ENCODE assay signal across 13 mouse cellular contexts in the genomic region with DNA sequence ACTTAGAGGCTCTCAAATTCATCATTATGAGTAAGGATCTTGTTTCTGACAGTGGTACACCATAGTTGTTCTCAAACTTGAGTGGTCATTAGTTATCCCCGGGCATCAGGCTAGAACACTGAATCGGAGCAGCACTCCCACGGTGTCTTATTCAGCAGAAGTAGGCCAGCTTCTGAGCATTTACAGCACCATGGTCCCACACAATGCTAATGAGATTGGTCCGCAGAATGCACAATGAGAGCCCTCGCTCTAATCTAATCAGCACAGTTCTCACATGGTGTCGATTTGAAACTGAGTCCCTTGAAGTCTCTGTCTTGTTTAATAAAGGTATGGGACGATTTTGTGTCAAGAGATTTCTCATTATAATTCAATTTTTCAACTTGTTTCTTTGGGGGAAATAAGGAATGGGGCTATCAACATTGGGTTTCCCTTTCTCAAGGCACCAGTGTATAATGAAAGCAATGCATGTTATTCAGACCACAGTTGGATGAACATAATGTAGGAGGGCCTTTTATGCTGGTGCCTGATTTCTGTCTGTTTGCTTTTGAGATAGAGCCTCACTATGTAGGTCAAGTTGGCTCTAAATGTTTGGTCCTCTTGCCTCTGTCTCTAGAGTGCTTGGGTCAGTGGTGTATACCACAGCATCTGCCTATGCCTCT.
DNase-seq lines count a peak whose midpoint lies in the region; ATAC-seq and TF ChIP-seq lines count a peak whose summit lies in the region.
"Had no signal": no experiment of that assay in that cellular context is flagged by ENCODE, and none has a peak within 500 bp of the region (broad histone marks: within the 10 kb centered on the region; RNA-seq: fewer than 3 reads in every experiment).

No protein-coding gene starts in this region.

- H3K9me3 ChIP-seq in embryonic facial prominence, embryonic 14.5 days (ENCODE audit: control insufficient read depth, low read length) = no peaks in the 10 kb centered on the region
- no peaks in the 10 kb centered on the region for H3K9me3 ChIP-seq in forebrain, embryonic 16.5 days (ENCODE audit: control insufficient read depth, low read length)
- H3K9me3 ChIP-seq in midbrain, embryonic 15.5 days = no peaks in the 10 kb centered on the region
- H3K9me3 ChIP-seq in kidney, embryonic 14.5 days (ENCODE audit: control insufficient read depth, low read length) = no peaks in the 10 kb centered on the region
- H3K9me3 ChIP-seq: heart, embryonic 15.5 days had no signal

- WGBS in embryonic facial prominence, embryonic 14.5 days = 83% methylated on average over 7 of the region's 7 CpGs
- WGBS in forebrain, embryonic 16.5 days = 9% methylated on average over 7 of the region's 7 CpGs
- WGBS in midbrain, embryonic 15.5 days = 35% methylated on average over 7 of the region's 7 CpGs
- 77% methylated on average over 7 of the region's 7 CpGs for WGBS in lung, adult 2 months
- 80% methylated on average over 7 of the region's 7 CpGs for WGBS in kidney, embryonic 14.5 days

- H3K4me2 ChIP-seq in embryonic facial prominence, embryonic 14.5 days (ENCODE audit: low read depth, low read length) = no peak overlapping the region
- no peak overlapping the region for H3K4me2 ChIP-seq in forebrain, embryonic 16.5 days (ENCODE audit: low read length)
- no peak overlapping the region for H3K4me2 ChIP-seq in midbrain, embryonic 15.5 days
- H3K4me2 ChIP-seq in kidney, embryonic 14.5 days (replicated peaks; ENCODE audit: low read depth, low read length) = no peak overlapping the region
- H3K4me2 ChIP-seq: heart, embryonic 15.5 days had no signal

- H3K36me3 ChIP-seq in embryonic facial prominence, embryonic 14.5 days (ENCODE audit: control insufficient read depth, insufficient read depth, low read length) = no peaks in the 10 kb centered on the region
- H3K36me3 ChIP-seq in forebrain, embryonic 16.5 days (ENCODE audit: control insufficient read depth, insufficient read depth) = no peaks in the 10 kb centered on the region
- no peaks in the 10 kb centered on the region for H3K36me3 ChIP-seq in midbrain, embryonic 15.5 days (replicated peaks)
- no peaks in the 10 kb centered on the region for H3K36me3 ChIP-seq in kidney, embryonic 14.5 days (ENCODE audit: control insufficient read depth, insufficient read depth, low read length)
- H3K36me3 ChIP-seq: heart, embryonic 15.5 days had no signal

- TF ChIP-seq CTCF in lung, adult 2 months (IDR thresholded peaks at IDR 0.05; ENCODE audit: insufficient read depth, low read length) = no peak

- no peak for TF ChIP-seq POLR2A in lung, adult 2 months (IDR thresholded peaks at IDR 0.05; ENCODE audit: borderline replicate concordance, extremely low read depth, low read depth, low read length)

- no peaks in the 10 kb centered on the region for H3K27me3 ChIP-seq in embryonic facial prominence, embryonic 14.5 days (replicated peaks; ENCODE audit: control insufficient read depth, insufficient read depth, low read length)
- H3K27me3 ChIP-seq in forebrain, embryonic 16.5 days (replicated peaks; ENCODE audit: control insufficient read depth, insufficient read depth, low read length) = no peaks in the 10 kb centered on the region
- no peaks in the 10 kb centered on the region for H3K27me3 ChIP-seq in midbrain, embryonic 15.5 days (replicated peaks)
- no peaks in the 10 kb centered on the region for H3K27me3 ChIP-seq in kidney, embryonic 14.5 days (ENCODE audit: control insufficient read depth, insufficient read depth, low read length)
- H3K27me3 ChIP-seq: CH12.LX; heart, embryonic 15.5 days had no signal

- peak; percentile 8 for DNase-seq in layer of hippocampus, adult 11-12 months (ENCODE audit: low spot score)
- no peak for DNase-seq in layer of hippocampus, adult 9-10 months (ENCODE audit: low spot score)
- peak; percentile 49 for DNase-seq in embryonic facial prominence, embryonic 14.5 days (ENCODE audit: low spot score)
- no peak for DNase-seq in lung, adult 2 months
- DNase-seq: adrenal gland, postnatal 10 days; gastrocnemius, postnatal 25 days; kidney, adult 11 months; liver, postnatal 0 days had no signal

- H3K9ac ChIP-seq in embryonic facial prominence, embryonic 14.5 days (ENCODE audit: low read depth, low read length) = no peak overlapping the region
- H3K9ac ChIP-seq in forebrain, embryonic 16.5 days (replicated peaks; ENCODE audit: low read depth, low read length) = no peak overlapping the region
- H3K9ac ChIP-seq in midbrain, embryonic 15.5 days = no peak overlapping the region
- H3K9ac ChIP-seq in kidney, embryonic 14.5 days (ENCODE audit: low read depth, low read length) = no peak overlapping the region
- H3K9ac ChIP-seq: heart, embryonic 15.5 days; liver, postnatal 0 days had no signal

- no peaks in the 10 kb centered on the region for H3K4me1 ChIP-seq in embryonic facial prominence, embryonic 14.5 days (ENCODE audit: control insufficient read depth, insufficient read depth, low read length)
- H3K4me1 ChIP-seq in forebrain, embryonic 16.5 days (replicated peaks; ENCODE audit: control insufficient read depth, insufficient read depth, low read length) = no peaks in the 10 kb centered on the region
- H3K4me1 ChIP-seq in midbrain, embryonic 15.5 days = 0 out of 2 replicates have a peak, but pooled peaks cover 3% of the 10 kb centered on the region
- H3K4me1 ChIP-seq in lung, adult 2 months (ENCODE audit: control insufficient read depth, insufficient read depth, low read length) = no peaks in the 10 kb centered on the region
- H3K4me1 ChIP-seq in kidney, embryonic 14.5 days (ENCODE audit: control insufficient read depth, insufficient read depth, low read length) = no peaks in the 10 kb centered on the region
- H3K4me1 ChIP-seq: heart, embryonic 15.5 days had no signal

- H3K27ac ChIP-seq in embryonic facial prominence, embryonic 14.5 days (replicated peaks; ENCODE audit: low read depth, low read length) = no peak overlapping the region
- no peak overlapping the region for H3K27ac ChIP-seq in forebrain, embryonic 16.5 days (ENCODE audit: low read length)
- no peak overlapping the region for H3K27ac ChIP-seq in midbrain, embryonic 15.5 days
- H3K27ac ChIP-seq in kidney, embryonic 14.5 days (ENCODE audit: low read depth, low read length) = no peak overlapping the region
- H3K27ac ChIP-seq: heart, embryonic 15.5 days had no signal

- ATAC-seq in embryonic facial prominence, embryonic 14.5 days (ENCODE audit: low read depth) = peak; percentile 70; the same call in 1 of the 2 replicates
- peak; percentile 67 for ATAC-seq in forebrain, embryonic 16.5 days
- ATAC-seq in midbrain, embryonic 15.5 days (replicated peaks) = 0 out of 2 replicates have a peak, but pooled peaks have one; percentile 52
- ATAC-seq in kidney, embryonic 14.5 days (ENCODE audit: low FRiP score, low TSS enrichment) = no peak
- ATAC-seq: liver, postnatal 0 days had no signal

- H3K4me3 ChIP-seq in embryonic facial prominence, embryonic 14.5 days (ENCODE audit: low read depth, low read length) = no peak overlapping the region
- H3K4me3 ChIP-seq in forebrain, embryonic 16.5 days (replicated peaks; ENCODE audit: low read length) = no peak overlapping the region
- no peak overlapping the region for H3K4me3 ChIP-seq in midbrain, embryonic 15.5 days
- H3K4me3 ChIP-seq in lung, adult 2 months (replicated peaks; ENCODE audit: extremely low read depth, low read depth, low read length) = no peak overlapping the region
- no peak overlapping the region for H3K4me3 ChIP-seq in kidney, embryonic 14.5 days (ENCODE audit: low read length)
- H3K4me3 ChIP-seq: heart, embryonic 15.5 days had no signal

Comparison
In these comparisons a context has a peak if more than half of its experiments do, and no peak if none do; other contexts are left out.
1. DNase-seq: peak in layer of hippocampus, adult 11-12 months (single experiment) and embryonic facial prominence, embryonic 14.5 days (single experiment); none in layer of hippocampus, adult 9-10 months (single experiment) and lung, adult 2 months (single experiment).